Mouse (Mus musculus) megakaryocyte, embryonic 14.5 days (primary cell): ENCODE measurements around the gene Tnrc18. TPM values are rescaled to one million over a fixed set of nuclear protein-coding genes. Genes with fewer than 3 reads are reported as not detected.

Source experiments
- H3K27me3 ChIP-seq: replicated peaks from 2 replicates; pipeline ENCODE3; 2012; ENCODE audit warnings: inconsistent platforms
- H3K36me3 ChIP-seq: replicated peaks from 2 replicates; pipeline ENCODE3; 2012; ENCODE audit warnings: low read length, inconsistent platforms, mixed read lengths
- H3K4me1 ChIP-seq: 2 replicates; pipeline ENCODE4 v1.6.1; 2012; ENCODE audit warnings: inconsistent platforms
- H3K4me3 ChIP-seq: replicated peaks from 2 replicates; pipeline ENCODE3; 2012; ENCODE audit warnings: moderate library complexity, mild to moderate bottlenecking, inconsistent platforms
- H3K9me3 ChIP-seq: 2 replicates; pipeline ENCODE4 v1.6.1; 2012; ENCODE audit warnings: inconsistent platforms
- FLI1 ChIP-seq: IDR thresholded peaks from 2 replicates; pipeline ENCODE4 v1.6.1; 2012; ENCODE audit warnings: low read length, inconsistent platforms, mixed read lengths
- GATA1 ChIP-seq: IDR thresholded peaks from 3 replicates; pipeline ENCODE4 v1.6.1; 2012; ENCODE audit warnings: mixed read lengths, low read length, inconsistent platforms, borderline replicate concordance
- polyA plus RNA-seq: library from polyadenylated mRNA; stranded (reverse); fragments of >175 nt; gene quantifications from 2 replicates; pipeline ENCODE4 v1.2.3, GENCODE M21; 2012; ENCODE audit warnings: low replicate concordance; ENCODE audit not compliant: insufficient read depth

Tnrc18 gene
- polyA plus RNA-seq, 1 experiment, result 36.1 TPM

GRCm38 (mm10) chr5:142694627-142695340 is 122.7 kb downstream of the Tnrc18 start:
- no peak for TF ChIP-seq FLI1
- TF ChIP-seq GATA1, result no peak
- Histone ChIP-seq H3K4me3 (no peak overlapping the region), H3K36me3 (no peaks in the 10 kb centered on the region), H3K9me3 (no peaks in the 10 kb centered on the region), H3K4me1 (no peaks in the 10 kb centered on the region; the same call in 1 of the 2 replicates), H3K27me3 (peaks cover 34% of the 10 kb centered on the region)

- Histone ChIP-seq H3K4me3 (no peak overlapping the region), H3K36me3 (no peaks in the 10 kb centered on the region)
Measured at GRCm38 (mm10) chr5:142693738-142694430, 123.6 kb downstream of the Tnrc18 start.

GRCm38 (mm10) chr5:142692971-142693737 is 124.3 kb downstream of the Tnrc18 start:
- Histone ChIP-seq H3K27me3 (peaks cover 38% of the 10 kb centered on the region), H3K9me3 (no peaks in the 10 kb centered on the region), H3K4me3 (no peak overlapping the region), H3K4me1 (no peaks in the 10 kb centered on the region; the same call in 1 of the 2 replicates), H3K36me3 (no peaks in the 10 kb centered on the region)
- TF ChIP-seq FLI1 (no peak), GATA1 (no peak)

More at GRCm38 (mm10) chr5:142693738-142694430, 123.6 kb downstream of the Tnrc18 start:
- no peak for TF ChIP-seq GATA1
- no peak for TF ChIP-seq FLI1
- no peaks in the 10 kb centered on the region for H3K9me3 ChIP-seq
- no peaks in the 10 kb centered on the region; the same call in 1 of the 2 replicates for H3K4me1 ChIP-seq
- peaks cover 41% of the 10 kb centered on the region for H3K27me3 ChIP-seq

DNA sequence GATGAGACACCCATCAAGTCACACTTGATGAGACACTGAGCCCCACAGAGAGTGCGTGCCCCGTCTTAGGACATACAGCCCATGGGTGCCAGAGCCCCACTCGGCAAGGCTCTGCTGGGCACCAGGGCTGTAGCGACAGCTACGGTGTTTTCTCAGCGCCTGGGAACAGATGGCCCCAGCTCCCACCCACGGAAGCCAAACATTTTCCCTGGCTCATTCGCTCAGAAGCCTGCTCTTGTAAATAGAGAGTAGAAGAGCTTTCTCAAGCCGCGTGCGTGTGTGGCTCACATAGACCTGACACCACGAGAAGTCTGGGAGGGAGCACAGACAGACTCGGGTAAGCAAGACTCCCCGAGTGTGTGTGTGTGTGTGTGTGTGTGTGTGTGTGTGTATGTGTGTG is 125.2 kb downstream of the Tnrc18 start, which contains the start of gene Slc29a4:
Slc29a4 (plus strand) TSS at position 265 of the 400 bp plus-strand sequence.
- Histone ChIP-seq H3K36me3 (no peaks in the 10 kb centered on the region), H3K4me3 (no peak within 1 kb of the TSS), H3K4me1 (no peaks in the 10 kb centered on the region), H3K27me3 (peaks cover 40% of the 10 kb centered on the region), H3K9me3 (no peaks in the 10 kb centered on the region)
- TF ChIP-seq FLI1 (no peak), GATA1 (no peak)

- TF ChIP-seq FLI1 (no peak), GATA1 (no peak)
- Histone ChIP-seq H3K27me3 (peaks cover 33% of the 10 kb centered on the region), H3K4me1 (no peaks in the 10 kb centered on the region), H3K36me3 (no peaks in the 10 kb centered on the region), H3K9me3 (no peaks in the 10 kb centered on the region), H3K4me3 (no peak overlapping the region)
Measured at GRCm38 (mm10) chr5:142690343-142690742, 127.1 kb downstream of the Tnrc18 start.

- Histone ChIP-seq H3K27me3 (peaks cover 36% of the 10 kb centered on the region), H3K9me3 (0 out of 2 replicates have a peak, but pooled peaks cover 3% of the 10 kb centered on the region), H3K4me3 (no peak overlapping the region), H3K4me1 (no peaks in the 10 kb centered on the region), H3K36me3 (no peaks in the 10 kb centered on the region)
- no peak for TF ChIP-seq FLI1
- no peak for TF ChIP-seq GATA1
Measured at GRCm38 (mm10) chr5:142688866-142689265, 128.6 kb downstream of the Tnrc18 start.

- Histone ChIP-seq H3K4me3 (no peak overlapping the region), H3K4me1 (no peaks in the 10 kb centered on the region), H3K9me3 (peaks cover 22% of the 10 kb centered on the region), H3K27me3 (peaks cover 26% of the 10 kb centered on the region), H3K36me3 (no peaks in the 10 kb centered on the region)
- no peak for TF ChIP-seq GATA1
- TF ChIP-seq FLI1, result no peak
Measured at GRCm38 (mm10) chr5:142682529-142682928, 134.9 kb downstream of the Tnrc18 start.

DNA sequence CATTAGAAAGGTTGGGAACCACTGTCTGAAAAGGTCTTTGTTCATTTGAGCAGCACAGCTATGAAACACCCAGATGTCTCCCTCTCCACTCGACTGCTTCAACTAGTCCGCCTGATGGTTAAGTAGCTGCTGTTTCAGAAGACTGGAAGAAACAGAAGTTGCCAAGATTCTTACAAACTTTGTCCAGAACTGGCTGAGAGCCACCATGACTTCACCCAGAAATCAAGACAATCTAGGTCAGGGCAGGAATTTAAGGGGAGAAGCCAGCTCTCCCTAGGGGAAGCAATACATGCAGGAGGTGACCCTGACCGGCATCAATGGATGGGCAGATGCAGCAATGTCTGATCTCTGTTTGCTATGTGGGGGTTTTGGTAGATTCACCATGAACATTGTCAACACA is 135.6 kb downstream of the Tnrc18 start:
- no peak for TF ChIP-seq FLI1
- TF ChIP-seq GATA1, result no peak
- H3K27me3 ChIP-seq, result peaks cover 23% of the 10 kb centered on the region
- H3K4me3 ChIP-seq, result no peak overlapping the region

GRCm38 (mm10) chr5:142679065-142679464 is 138.4 kb downstream of the Tnrc18 start:
- H3K36me3 ChIP-seq, result no peaks in the 10 kb centered on the region
- no peak overlapping the region for H3K4me3 ChIP-seq
- TF ChIP-seq FLI1 (no peak), GATA1 (no peak)
- H3K27me3 ChIP-seq, result peaks cover 18% of the 10 kb centered on the region
- H3K4me1 ChIP-seq, result no peaks in the 10 kb centered on the region
- H3K9me3 ChIP-seq, result peaks cover 19% of the 10 kb centered on the region

More for the DNA sequence above, 135.6 kb downstream of the Tnrc18 start:
- Histone ChIP-seq H3K9me3 (peaks cover 22% of the 10 kb centered on the region), H3K4me1 (no peaks in the 10 kb centered on the region), H3K36me3 (no peaks in the 10 kb centered on the region)
